27 mouse cellular contexts compared by ENCODE assay signal in genomic region chr14:91569100-91569499, GRCm38 (mm10).
"Had no signal": no experiment of that assay in that cellular context is flagged by ENCODE, and none has a peak within 500 bp of the region (broad histone marks: within the 10 kb centered on the region; RNA-seq: fewer than 3 reads in every experiment).

No protein-coding gene starts in this region.

- DNase-seq: gastrocnemius, postnatal 14 days; gastrocnemius, postnatal 36 days; heart, adult 11 months; heart, adult 2 months; heart, postnatal 14 days; heart, postnatal 36 days; kidney, adult 11 months; kidney, adult 2 months; kidney, adult 9 months; kidney, postnatal 14 days; kidney, postnatal 36 days; layer of hippocampus, adult 9-11 months; layer of hippocampus, postnatal 36 days; left cerebral cortex, postnatal 4 days had no signal

- H3K36me3 ChIP-seq: heart, embryonic 13.5 days; heart, embryonic 15.5 days; hindbrain, embryonic 13.5 days; hindbrain, embryonic 15.5 days; kidney, embryonic 15.5 days; limb, embryonic 13.5 days; limb, embryonic 15.5 days; liver, embryonic 12.5 days had no signal

- ATAC-seq: hindbrain, postnatal 0 days; intestine, embryonic 16.5 days; liver, embryonic 12.5 days had no signal

- H3K9ac ChIP-seq: heart, embryonic 13.5 days; heart, embryonic 15.5 days; hindbrain, embryonic 13.5 days; hindbrain, embryonic 15.5 days; kidney, embryonic 15.5 days; limb, embryonic 13.5 days; limb, embryonic 15.5 days; liver, embryonic 12.5 days; liver, embryonic 14.5 days had no signal

- H3K9me3 ChIP-seq: heart, embryonic 13.5 days; heart, embryonic 15.5 days; hindbrain, embryonic 13.5 days; hindbrain, embryonic 15.5 days; kidney, embryonic 15.5 days; limb, embryonic 13.5 days; limb, embryonic 15.5 days; liver, embryonic 12.5 days had no signal

- H3K4me3 ChIP-seq: heart, adult 2 months; heart, embryonic 13.5 days; heart, embryonic 15.5 days; hindbrain, embryonic 13.5 days; hindbrain, embryonic 15.5 days; kidney, embryonic 15.5 days; limb, embryonic 13.5 days; limb, embryonic 15.5 days; liver, embryonic 12.5 days had no signal

- H3K4me2 ChIP-seq: heart, embryonic 11.5 days; heart, embryonic 13.5 days; heart, embryonic 15.5 days; hindbrain, embryonic 13.5 days; hindbrain, embryonic 15.5 days; kidney, embryonic 15.5 days; limb, embryonic 13.5 days; limb, embryonic 15.5 days; liver, embryonic 12.5 days had no signal

- H3K27me3 ChIP-seq: heart, embryonic 13.5 days; heart, embryonic 15.5 days; hindbrain, embryonic 13.5 days; hindbrain, embryonic 15.5 days; kidney, embryonic 15.5 days; limb, embryonic 13.5 days; limb, embryonic 15.5 days; liver, embryonic 12.5 days had no signal

- H3K4me1 ChIP-seq: heart, embryonic 13.5 days; heart, embryonic 15.5 days; hindbrain, embryonic 13.5 days; hindbrain, embryonic 15.5 days; kidney, embryonic 15.5 days; limb, embryonic 13.5 days; limb, embryonic 15.5 days; liver, embryonic 12.5 days had no signal

- H3K27ac ChIP-seq: heart, adult 2 months; heart, embryonic 13.5 days; heart, embryonic 15.5 days; hindbrain, embryonic 13.5 days; hindbrain, embryonic 15.5 days; hindbrain, postnatal 0 days; kidney, embryonic 15.5 days; kidney, postnatal 0 days; limb, embryonic 13.5 days; limb, embryonic 15.5 days; liver, embryonic 12.5 days; liver, embryonic 14.5 days had no signal
